Mouse (Mus musculus) lung, embryonic 15.5 days (tissue): ENCODE data around the gene Krtap13-1. TPM values are rescaled to one million over a fixed set of nuclear protein-coding genes. Genes with fewer than 3 reads are reported as not detected.

Experiments
- ATAC-seq: fragments of 200-750 bp; cut with Nextera tagmentation; 2 replicates; pipeline ENCODE4 v1.8.0; 2017; ENCODE audit warnings: moderate number of reproducible peaks, borderline replicate concordance; ENCODE audit not compliant: low FRiP score, low TSS enrichment; ENCODE audit errors: extremely low read depth
- H3K27ac ChIP-seq: fragments of 300-500 bp; sonication (generic); 2 replicates; pipeline ENCODE4 v1.5.1; 2015; ENCODE audit warnings: moderate library complexity, mild to moderate bottlenecking, inconsistent platforms
- H3K27me3 ChIP-seq: fragments of 300-500 bp; sonication (generic); 2 replicates; pipeline ENCODE4 v1.6.1; 2015; ENCODE audit warnings: inconsistent platforms
- H3K36me3 ChIP-seq: fragments of 300-500 bp; sonication (generic); 2 replicates; pipeline ENCODE4 v1.6.1; 2015; ENCODE audit warnings: inconsistent platforms
- H3K4me1 ChIP-seq: fragments of 300-500 bp; sonication (generic); 2 replicates; pipeline ENCODE4 v1.6.1; 2015; ENCODE audit warnings: inconsistent platforms
- H3K4me2 ChIP-seq: fragments of 300-500 bp; sonication (generic); 2 replicates; pipeline ENCODE4 v1.6.1; 2015; ENCODE audit warnings: inconsistent platforms, mild to moderate bottlenecking, moderate library complexity
- H3K4me3 ChIP-seq: fragments of 300-500 bp; sonication (generic); 2 replicates; pipeline ENCODE4 v1.5.1; 2015; ENCODE audit warnings: mild to moderate bottlenecking, inconsistent platforms
- H3K9ac ChIP-seq: fragments of 300-500 bp; sonication (generic); 2 replicates; pipeline ENCODE4 v1.6.1; 2015; ENCODE audit warnings: inconsistent platforms
- H3K9me3 ChIP-seq: fragments of 300-500 bp; sonication (generic); 2 replicates; pipeline ENCODE4 v1.6.1; 2016; ENCODE audit warnings: inconsistent platforms
- WGBS: fragments of 180-500 bp; shearing (Covaris S2); methylation state at CpG from one replicate; pipeline ENCODE4 v1.1.7; 2015; 5-methylcytosine and 5-hydroxymethylcytosine counted together
- polyA plus RNA-seq: library from polyadenylated mRNA; unstranded; fragments of >200 nt; fragmentation: Nextera tagmentation; extraction: Ambion mirVana; gene quantifications from 2 replicates; pipeline ENCODE4 v1.2.1, GENCODE M21; 2015

Gene Krtap13-1
- polyA plus RNA-seq: not detected in 2 replicates

DNA sequence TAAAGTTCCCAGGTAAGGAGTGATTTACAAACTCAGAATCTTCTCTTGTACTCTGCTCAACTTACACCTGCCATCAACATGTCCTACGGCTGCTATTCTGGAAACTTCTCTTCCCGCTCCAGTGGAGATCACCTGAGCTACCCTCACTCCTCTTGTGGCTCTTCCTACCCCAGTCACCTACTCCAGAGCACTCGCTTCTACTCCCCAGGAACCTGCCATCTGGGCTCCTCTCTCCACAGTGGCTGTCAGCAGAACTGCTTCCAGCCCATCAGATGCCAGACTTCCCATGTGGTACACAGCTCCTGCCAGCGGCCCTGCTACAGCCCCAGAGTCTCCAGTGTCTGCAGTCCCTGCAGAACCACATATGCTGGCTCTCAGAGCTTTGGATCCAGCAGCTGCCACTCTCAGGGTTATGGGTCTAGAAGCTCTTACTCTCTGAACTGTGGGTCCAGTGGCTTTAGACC lies at the start of gene Krtap13-1:
TSS of gene Krtap13-1 (plus strand) at position 51 of the 464 bp plus-strand sequence.
- Histone ChIP-seq H3K36me3 (no peaks in the 10 kb centered on the region), H3K9ac (no peak within 1 kb of the TSS), H3K27me3 (no peaks in the 10 kb centered on the region), H3K4me1 (no peaks in the 10 kb centered on the region), H3K4me2 (no peak within 1 kb of the TSS), H3K27ac (no peak within 1 kb of the TSS), H3K4me3 (no peak within 1 kb of the TSS), H3K9me3 (no peaks in the 10 kb centered on the region)
- 77% methylated on average over 4 of the region's 4 CpGs for WGBS
- no peak for ATAC-seq

- no peak overlapping the region for H3K27ac ChIP-seq
- no peak overlapping the region for H3K9ac ChIP-seq
- no peaks in the 10 kb centered on the region for H3K4me1 ChIP-seq
- no peaks in the 10 kb centered on the region for H3K9me3 ChIP-seq
- H3K4me2 ChIP-seq: no peak overlapping the region
- H3K4me3 ChIP-seq: no peak overlapping the region
- H3K27me3 ChIP-seq: no peaks in the 10 kb centered on the region
- WGBS: 81% methylated on average over 6 of the region's 6 CpGs
- ATAC-seq: no peak
- no peaks in the 10 kb centered on the region for H3K36me3 ChIP-seq
Observed at GRCm38 (mm10) chr16:88679099-88679498, 49.6 kb upstream of the Krtap13-1 start.

DNA sequence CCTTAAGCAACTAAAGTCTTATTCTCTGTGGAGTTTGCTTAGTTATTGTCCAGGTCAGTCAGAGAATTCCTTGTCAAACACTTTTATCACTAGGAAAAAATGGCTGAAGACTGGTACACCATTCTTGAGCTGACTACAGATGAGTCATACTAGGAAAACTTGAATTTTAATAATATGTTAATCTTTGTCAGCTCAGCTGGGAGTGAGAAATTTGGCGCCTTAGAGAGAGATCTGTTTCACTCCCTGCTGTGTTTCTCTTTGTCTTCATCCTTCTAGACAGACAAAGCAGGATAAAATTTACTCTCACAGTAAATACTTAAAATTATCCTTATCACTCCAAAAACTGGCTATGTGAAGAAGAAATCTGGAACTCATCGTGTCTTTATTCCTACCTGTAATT lies 47.4 kb upstream of the Krtap13-1 start:
- Histone ChIP-seq H3K4me2 (no peak overlapping the region), H3K4me3 (no peak overlapping the region), H3K9me3 (no peaks in the 10 kb centered on the region), H3K4me1 (no peaks in the 10 kb centered on the region), H3K27ac (no peak overlapping the region), H3K9ac (no peak overlapping the region), H3K27me3 (no peaks in the 10 kb centered on the region), H3K36me3 (no peaks in the 10 kb centered on the region)
- WGBS: 60% methylated on average over 2 of the region's 2 CpGs
- ATAC-seq: no peak

DNA sequence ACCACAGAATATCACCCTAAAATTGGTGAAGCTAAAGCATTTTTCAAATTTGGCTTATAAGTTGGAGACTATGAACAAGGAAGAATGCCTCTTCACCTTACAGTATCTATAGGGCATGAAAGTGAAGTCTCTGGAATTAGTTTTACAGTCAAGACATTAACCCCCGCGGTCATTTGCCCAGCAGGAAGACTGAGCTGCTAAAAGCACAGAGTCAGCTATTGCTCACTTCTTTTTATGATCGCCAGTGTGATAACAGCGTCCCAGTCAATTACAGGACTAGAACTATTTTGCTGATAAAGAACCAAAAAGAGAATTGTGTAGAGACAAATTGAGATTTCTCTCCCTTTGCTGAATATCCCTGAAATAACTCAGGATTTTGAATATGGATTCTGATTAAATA lies 32.4 kb upstream of the Krtap13-1 start:
- no peaks in the 10 kb centered on the region for H3K4me1 ChIP-seq
- H3K4me2 ChIP-seq: no peak overlapping the region
- no peak overlapping the region for H3K4me3 ChIP-seq
- no peaks in the 10 kb centered on the region for H3K36me3 ChIP-seq
- no peak overlapping the region for H3K27ac ChIP-seq
- WGBS: 78% methylated on average over 4 of the region's 4 CpGs
- no peaks in the 10 kb centered on the region for H3K9me3 ChIP-seq
- no peak overlapping the region for H3K9ac ChIP-seq
- no peaks in the 10 kb centered on the region for H3K27me3 ChIP-seq
- ATAC-seq: no peak

- H3K4me2 ChIP-seq: no peak overlapping the region
- H3K4me1 ChIP-seq: no peaks in the 10 kb centered on the region
- H3K9ac ChIP-seq: no peak overlapping the region
- H3K27ac ChIP-seq: no peak overlapping the region
- no peaks in the 10 kb centered on the region for H3K27me3 ChIP-seq
- H3K4me3 ChIP-seq: no peak overlapping the region
- WGBS: 38% methylated on average over 4 of the region's 4 CpGs
- no peaks in the 10 kb centered on the region for H3K9me3 ChIP-seq
- ATAC-seq: no peak
- H3K36me3 ChIP-seq: no peaks in the 10 kb centered on the region
Observed at GRCm38 (mm10) chr16:88701072-88701864, 27.4 kb upstream of the Krtap13-1 start.

GRCm38 (mm10) chr16:88707496-88708012 lies 21.1 kb upstream of the Krtap13-1 start, which contains the start of gene 2310061N02Rik:
Gene 2310061N02Rik, minus strand, starts transcription at chr16:88707962.
- Histone ChIP-seq H3K9me3 (no peaks in the 10 kb centered on the region), H3K27ac (no peak within 1 kb of the TSS), H3K36me3 (no peaks in the 10 kb centered on the region), H3K4me3 (no peak within 1 kb of the TSS), H3K4me2 (no peak within 1 kb of the TSS), H3K4me1 (no peaks in the 10 kb centered on the region), H3K9ac (no peak within 1 kb of the TSS), H3K27me3 (no peaks in the 10 kb centered on the region)
- no peak for ATAC-seq
- 81% methylated on average over 10 of the region's 10 CpGs for WGBS

GRCm38 (mm10) chr16:88710757-88711156 lies 17.9 kb upstream of the Krtap13-1 start:
- no peak for ATAC-seq
- H3K4me1 ChIP-seq: no peaks in the 10 kb centered on the region
- H3K9me3 ChIP-seq: no peaks in the 10 kb centered on the region
- H3K4me2 ChIP-seq: no peak overlapping the region
- no peaks in the 10 kb centered on the region for H3K27me3 ChIP-seq
- no peaks in the 10 kb centered on the region for H3K36me3 ChIP-seq
- WGBS: 63% methylated on average over 4 of the region's 4 CpGs
- H3K27ac ChIP-seq: no peak overlapping the region
- H3K9ac ChIP-seq: no peak overlapping the region
- no peak overlapping the region for H3K4me3 ChIP-seq

- 80% methylated on average over 6 of the region's 6 CpGs for WGBS
- no peaks in the 10 kb centered on the region for H3K9me3 ChIP-seq
- no peak overlapping the region for H3K27ac ChIP-seq
- H3K36me3 ChIP-seq: no peaks in the 10 kb centered on the region
- H3K4me3 ChIP-seq: no peak overlapping the region
- no peak for ATAC-seq
- no peaks in the 10 kb centered on the region for H3K27me3 ChIP-seq
- no peak overlapping the region for H3K9ac ChIP-seq
- H3K4me2 ChIP-seq: no peak overlapping the region
- H3K4me1 ChIP-seq: no peaks in the 10 kb centered on the region
Observed at GRCm38 (mm10) chr16:88711245-88711644, 17.4 kb upstream of the Krtap13-1 start.

- no peak overlapping the region for H3K9ac ChIP-seq
- no peak overlapping the region for H3K4me3 ChIP-seq
- no peak overlapping the region for H3K4me2 ChIP-seq
- ATAC-seq: no peak
- H3K27ac ChIP-seq: no peak overlapping the region
- H3K4me1 ChIP-seq: no peaks in the 10 kb centered on the region
- no peaks in the 10 kb centered on the region for H3K9me3 ChIP-seq
- no peaks in the 10 kb centered on the region for H3K27me3 ChIP-seq
- no peaks in the 10 kb centered on the region for H3K36me3 ChIP-seq
Observed at GRCm38 (mm10) chr16:88716549-88716948, 12.1 kb upstream of the Krtap13-1 start.

GRCm38 (mm10) chr16:88720031-88720430 lies 8.6 kb upstream of the Krtap13-1 start:
- Histone ChIP-seq H3K9me3 (no peaks in the 10 kb centered on the region), H3K4me2 (no peak overlapping the region), H3K27ac (no peak overlapping the region), H3K4me3 (no peak overlapping the region), H3K9ac (no peak overlapping the region), H3K27me3 (no peaks in the 10 kb centered on the region), H3K36me3 (no peaks in the 10 kb centered on the region), H3K4me1 (no peaks in the 10 kb centered on the region)
- ATAC-seq: no peak
- 41% methylated on average over 1 of the region's 1 CpGs for WGBS

DNA sequence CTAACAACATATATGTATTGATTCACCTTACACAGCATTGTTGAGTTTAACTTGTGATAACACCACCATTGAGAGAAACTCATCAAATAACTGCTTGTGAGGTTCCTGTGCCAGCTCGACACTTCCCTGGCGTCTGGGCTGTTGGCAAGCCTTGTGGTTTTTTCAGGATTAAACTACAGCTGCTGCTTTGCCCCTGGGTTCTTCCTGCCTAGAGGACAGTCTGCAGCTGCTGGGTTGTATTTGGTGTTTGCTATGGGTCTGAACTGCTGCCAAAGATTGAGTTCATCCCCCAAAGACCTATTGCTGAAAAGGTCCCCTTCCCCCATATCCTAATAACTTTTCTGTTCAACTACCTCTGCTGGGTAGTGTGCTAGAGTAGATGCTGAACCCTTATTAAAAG lies 6.7 kb downstream of the Krtap13-1 start:
- no peak overlapping the region for H3K27ac ChIP-seq
- H3K9ac ChIP-seq: no peak overlapping the region
- H3K4me1 ChIP-seq: no peaks in the 10 kb centered on the region
- no peaks in the 10 kb centered on the region for H3K27me3 ChIP-seq
- H3K9me3 ChIP-seq: no peaks in the 10 kb centered on the region
- no peak overlapping the region for H3K4me3 ChIP-seq
- WGBS: 37% methylated on average over 2 of the region's 2 CpGs
- H3K36me3 ChIP-seq: no peaks in the 10 kb centered on the region
- H3K4me2 ChIP-seq: no peak overlapping the region
- no peak for ATAC-seq

GRCm38 (mm10) chr16:88744750-88745340 lies 16.2 kb downstream of the Krtap13-1 start:
- H3K9ac ChIP-seq: no peak overlapping the region
- no peak for ATAC-seq
- H3K27me3 ChIP-seq: no peaks in the 10 kb centered on the region
- H3K4me2 ChIP-seq: no peak overlapping the region
- no peaks in the 10 kb centered on the region for H3K9me3 ChIP-seq
- no peak overlapping the region for H3K27ac ChIP-seq
- no peaks in the 10 kb centered on the region for H3K36me3 ChIP-seq
- H3K4me1 ChIP-seq: no peaks in the 10 kb centered on the region
- WGBS: 59% methylated on average over 4 of the region's 4 CpGs
- H3K4me3 ChIP-seq: no peak overlapping the region
